Mouse (Mus musculus) kidney, adult 2 months (tissue): ENCODE results near the gene Cemip2.

Source experiments
- CTCF ChIP-seq: fragments of 200-500 bp; conservative IDR thresholded peaks from 2 replicates; pipeline ENCODE4 v1.5.1; 2011; ENCODE audit warnings: low read depth, mild to moderate bottlenecking, control low read depth, low read length, moderate library complexity, mixed read lengths; ENCODE audit not compliant: insufficient read depth, insufficient read length
- POLR2A ChIP-seq: fragments of 200-500 bp; IDR thresholded peaks from one replicate; pipeline ENCODE4 v1.6.1; 2011; ENCODE audit warnings: low read depth, low read length, control low read depth

DNA sequence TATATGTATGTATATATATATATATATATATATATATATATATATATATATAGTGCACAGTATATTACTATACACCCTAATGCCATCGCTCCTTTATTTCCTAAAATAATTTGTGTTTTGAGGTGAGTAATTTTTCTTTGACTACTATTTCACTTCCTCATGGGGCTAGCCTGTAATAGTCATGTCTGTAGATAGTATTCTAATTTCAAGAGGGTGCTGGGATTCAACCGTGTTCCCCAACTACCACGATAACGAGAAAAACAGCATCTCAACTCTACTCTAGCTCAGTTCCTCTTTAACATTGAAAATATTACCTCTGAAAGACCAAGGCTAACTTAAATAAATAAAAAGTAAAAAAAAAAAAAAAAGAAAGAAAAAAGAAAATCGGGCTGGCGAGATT is 49.8 kb upstream of the Cemip2 start:
- TF ChIP-seq POLR2A: no peak
- no peak for TF ChIP-seq CTCF
